ENCODE assay signal across 15 mouse cellular contexts in genomic region chr7:139219486-139219885, GRCm38 (mm10). TPM values are rescaled to one million over a fixed set of nuclear protein-coding genes. Genes with fewer than 3 reads are reported as not detected.
DNase-seq lines count a peak whose midpoint lies in the region; ATAC-seq and TF ChIP-seq lines count a peak whose summit lies in the region.
"Had no signal": no experiment of that assay in that cellular context is flagged by ENCODE, and none has a peak within 500 bp of the region (broad histone marks: within the 10 kb centered on the region; RNA-seq: fewer than 3 reads in every experiment).

No protein-coding gene starts in this region.

- H3K27ac ChIP-seq in heart, adult 2 months: peak overlapping the region; percentile 28
- no peak overlapping the region for H3K27ac ChIP-seq in liver, embryonic 11.5 days (ENCODE audit: low read depth, low read length)
- H3K27ac ChIP-seq in liver, embryonic 12.5 days: no peak overlapping the region
- peak overlapping the region; percentile 47 for H3K27ac ChIP-seq in brown adipose tissue, adult 24 weeks (replicated peaks; ENCODE audit: low read depth, low read length)
- H3K27ac ChIP-seq: embryonic facial prominence, embryonic 12.5 days; forebrain, embryonic 10.5 days; hindbrain, embryonic 14.5 days; neural tube, embryonic 15.5 days had no signal

- H3K4me3 ChIP-seq in heart, adult 2 months: no peak overlapping the region
- no peak overlapping the region for H3K4me3 ChIP-seq in liver, embryonic 11.5 days (ENCODE audit: low read depth, low read length)
- no peak overlapping the region for H3K4me3 ChIP-seq in liver, embryonic 12.5 days
- no peak overlapping the region for H3K4me3 ChIP-seq in brown adipose tissue, adult 24 weeks (ENCODE audit: insufficient read depth, low read depth, low read length)
- H3K4me3 ChIP-seq: embryonic facial prominence, embryonic 12.5 days; forebrain, embryonic 10.5 days; kidney, embryonic 15.5 days; neural tube, embryonic 15.5 days had no signal

- no peak for TF ChIP-seq POLR2A in heart, adult 2 months (IDR thresholded peaks at IDR 0.05; ENCODE audit: insufficient read depth, low read depth, low read length)

- peak in 1 of 2 experiments; percentile 6 for DNase-seq in heart, adult 2 months
- no peak for DNase-seq in heart, adult 8-10 months (ENCODE audit: low spot score)
- DNase-seq in liver, embryonic 11.5 days (ENCODE audit: low spot score): peak; percentile 23
- DNase-seq in Muller cell, postnatal 12 days (ENCODE audit: inconsistent ontology term): peak; percentile 40
- no peak for DNase-seq in left cerebral cortex, adult 9 months (ENCODE audit: low spot score in 2 of 2)
- DNase-seq: right cerebral cortex, adult 18-20 months; spleen, adult 18-20 months had no signal

- H3K9me3 ChIP-seq in liver, embryonic 11.5 days (ENCODE audit: control insufficient read depth, low read length): no peaks in the 10 kb centered on the region
- H3K9me3 ChIP-seq in liver, embryonic 12.5 days (replicated peaks): no peaks in the 10 kb centered on the region
- H3K9me3 ChIP-seq: embryonic facial prominence, embryonic 12.5 days; forebrain, embryonic 10.5 days; kidney, embryonic 15.5 days; neural tube, embryonic 15.5 days had no signal

- TF ChIP-seq EP300 in heart, adult 2 months (IDR thresholded peaks at IDR 0.05; ENCODE audit: insufficient read depth, low read depth, low read length): no peak

- intact Hi-C loops in heart, adult 2 months (cut with DNase I): no loop called here

- no peaks in the 10 kb centered on the region for H3K27me3 ChIP-seq in heart, adult 2 months (ENCODE audit: control insufficient read depth, insufficient read depth, low read length)
- no peaks in the 10 kb centered on the region for H3K27me3 ChIP-seq in liver, embryonic 11.5 days (replicated peaks; ENCODE audit: control insufficient read depth, insufficient read depth, low read length)
- H3K27me3 ChIP-seq in liver, embryonic 12.5 days (replicated peaks): no peaks in the 10 kb centered on the region
- H3K27me3 ChIP-seq: embryonic facial prominence, embryonic 12.5 days; kidney, embryonic 15.5 days; neural tube, embryonic 15.5 days had no signal

- peaks cover 14% of the 10 kb centered on the region for H3K4me1 ChIP-seq in heart, adult 2 months (ENCODE audit: control insufficient read depth, insufficient read depth, low read length)
- H3K4me1 ChIP-seq in liver, embryonic 11.5 days (replicated peaks; ENCODE audit: control insufficient read depth, insufficient read depth, low read length): no peaks in the 10 kb centered on the region
- no peaks in the 10 kb centered on the region for H3K4me1 ChIP-seq in liver, embryonic 12.5 days
- H3K4me1 ChIP-seq in brown adipose tissue, adult 24 weeks (ENCODE audit: control insufficient read depth, insufficient read depth, insufficient read length, low read length): peaks cover 19% of the 10 kb centered on the region
- H3K4me1 ChIP-seq: neural tube, embryonic 15.5 days had no signal

- ATAC-seq in liver, embryonic 11.5 days (replicated peaks; ENCODE audit: low FRiP score): no peak
- no peak for ATAC-seq in liver, embryonic 12.5 days
- ATAC-seq: activated CD4-positive, CD25-positive, alpha-beta regulatory T cell, adult 4 months had no signal

- WGBS in heart, adult 2 months: 73% methylated on average over 5 of the region's 5 CpGs
- WGBS in liver, embryonic 11.5 days: 78% methylated on average over 5 of the region's 5 CpGs
- WGBS in liver, embryonic 12.5 days (ENCODE audit: insufficient replicate concordance): 76% methylated on average over 5 of the region's 5 CpGs

- H3K4me2 ChIP-seq in liver, embryonic 11.5 days: no peak overlapping the region
- H3K4me2 ChIP-seq in liver, embryonic 12.5 days: no peak overlapping the region
- H3K4me2 ChIP-seq: embryonic facial prominence, embryonic 12.5 days; hindbrain, embryonic 14.5 days; kidney, embryonic 15.5 days; neural tube, embryonic 15.5 days had no signal

- no peak for TF ChIP-seq CTCF in heart, adult 2 months (IDR thresholded peaks at IDR 0.05)

- H3K79me2 ChIP-seq in heart, adult 2 months (replicated peaks; ENCODE audit: control insufficient read depth, insufficient read depth, low read length): no peaks in the 10 kb centered on the region

- no peaks in the 10 kb centered on the region for H3K36me3 ChIP-seq in heart, adult 2 months (ENCODE audit: control insufficient read depth, insufficient read depth, low read length)
- no peaks in the 10 kb centered on the region for H3K36me3 ChIP-seq in liver, embryonic 11.5 days (ENCODE audit: control insufficient read depth, insufficient read depth, low read length)
- no peaks in the 10 kb centered on the region for H3K36me3 ChIP-seq in liver, embryonic 12.5 days
- H3K36me3 ChIP-seq: embryonic facial prominence, embryonic 12.5 days; forebrain, embryonic 10.5 days; kidney, embryonic 15.5 days; neural tube, embryonic 15.5 days had no signal

- no peak overlapping the region for H3K9ac ChIP-seq in heart, adult 2 months (ENCODE audit: low read depth, low read length)
- no peak overlapping the region for H3K9ac ChIP-seq in liver, embryonic 11.5 days (ENCODE audit: low read depth, low read length)
- no peak overlapping the region for H3K9ac ChIP-seq in liver, embryonic 12.5 days
- H3K9ac ChIP-seq: embryonic facial prominence, embryonic 12.5 days; hindbrain, embryonic 14.5 days; kidney, embryonic 15.5 days; neural tube, embryonic 15.5 days had no signal

RNA-seq across cellular contexts. Expression of gene Stk32c, which starts 6.4 kb away (rescaled TPM):
- under 1 TPM; 0.68 to 0.94 TPM for total RNA-seq in heart, adult 2 months (2021)
- polyA plus RNA-seq in heart, adult 2 months (2012; rRNA removed): 1.1 and 1.8 TPM in 2 replicates
- under 1 TPM; 0.41 to 0.92 (median 0.43) TPM for total RNA-seq in heart, adult 8-10 months (2022)
- polyA plus RNA-seq in liver, embryonic 11.5 days (2014; fragmentation: Nextera tagmentation; extraction: Ambion mirVana): 0.19 TPM in 1 of 2 replicates, not detected in the other
- polyA plus RNA-seq in liver, embryonic 12.5 days (2016; fragmentation: Nextera tagmentation; extraction: Ambion mirVana): not detected in 2 replicates
- not detected in 2 replicates for polyA plus RNA-seq in brown adipose tissue, adult 24 weeks (2012; ENCODE audit: insufficient read depth, insufficient read length, missing spikeins)

RNA-seq across cellular contexts. Expression of gene Lrrc27, which starts 6.7 kb away (rescaled TPM):
- 10 to 100 TPM; 18.9 to 20.6 TPM for total RNA-seq in heart, adult 2 months (2021)
- 12.7 and 13.3 TPM in 2 replicates for polyA plus RNA-seq in heart, adult 2 months (2012; rRNA removed)
- total RNA-seq in heart, adult 8-10 months (2022): 10 to 100 TPM; 15.6 to 18.8 (median 16.4) TPM
- 2.2 and 2.6 TPM in 2 replicates for polyA plus RNA-seq in liver, embryonic 11.5 days (2014; fragmentation: Nextera tagmentation; extraction: Ambion mirVana)
- polyA plus RNA-seq in liver, embryonic 12.5 days (2016; fragmentation: Nextera tagmentation; extraction: Ambion mirVana): 0.52 and 0.80 TPM in 2 replicates
- 8.5 and 27.2 TPM in 2 replicates for polyA plus RNA-seq in brown adipose tissue, adult 24 weeks (2012; ENCODE audit: insufficient read depth, insufficient read length, missing spikeins)

RNA-seq across cellular contexts. Expression of gene Pwwp2b, which starts 28.8 kb away (rescaled TPM):
- total RNA-seq in heart, adult 2 months (2021): 10 to 100 TPM in 1 of 2 experiments, 1 to 10 TPM in 1; 8.9 to 10.2 TPM
- 6.8 and 7.5 TPM in 2 replicates for polyA plus RNA-seq in heart, adult 2 months (2012; rRNA removed)
- total RNA-seq in heart, adult 8-10 months (2022): 10 to 100 TPM in 2 of 4 experiments, 1 to 10 TPM in 2; 8.1 to 12.5 (median 10.0) TPM
- 3.3 and 3.5 TPM in 2 replicates for polyA plus RNA-seq in liver, embryonic 11.5 days (2014; fragmentation: Nextera tagmentation; extraction: Ambion mirVana)
- polyA plus RNA-seq in liver, embryonic 12.5 days (2016; fragmentation: Nextera tagmentation; extraction: Ambion mirVana): 2.3 and 2.7 TPM in 2 replicates
- 4.5 and 9.4 TPM in 2 replicates for polyA plus RNA-seq in brown adipose tissue, adult 24 weeks (2012; ENCODE audit: insufficient read depth, insufficient read length, missing spikeins)

Comparison
In these comparisons a context has a peak if more than half of its experiments do, and no peak if none do; other contexts are left out.
1. DNase-seq: peak in liver, embryonic 11.5 days (single experiment) and Muller cell, postnatal 12 days (single experiment); none in heart, adult 8-10 months (single experiment) and left cerebral cortex, adult 9 months (0 of 2).
2. H3K27ac ChIP-seq: peak in heart, adult 2 months (single experiment) and brown adipose tissue, adult 24 weeks (single experiment); none in liver, embryonic 11.5 days (single experiment) and liver, embryonic 12.5 days (single experiment).